Mouse (Mus musculus) liver, postnatal 0 days (tissue): ENCODE data around the gene Kifc5b.

Experiments used
- CTCF ChIP-seq: sonication (generic); IDR thresholded peaks from 2 replicates; pipeline ENCODE4 v1.5.1; 2016; ENCODE audit warnings: antibody characterized with exemption, low read depth
- EP300 ChIP-seq: IDR thresholded peaks from 2 replicates; pipeline ENCODE4 v1.6.1; 2016; ENCODE audit warnings: antibody characterized with exemption, low read depth, mild to moderate bottlenecking

- TF ChIP-seq CTCF (no peak), EP300 (no peak)
These were observed 1.5 kb downstream of the Kifc5b start for GRCm38 (mm10) chr17:26918343-26918742.
